Mouse (Mus musculus): ENCODE measurements around the gene Henmt1. TPM values are rescaled to one million over a fixed set of nuclear protein-coding genes. Genes with fewer than 3 reads are reported as not detected.

Henmt1 gene
- total and polyA plus RNA-seq, 2 experiments from 2014 or later = 1.3 to 2.6 TPM

GRCm38 (mm10) chr3:109008180-109008579 lies 68.5 kb downstream of the Henmt1 start:
- H3K9ac ChIP-seq (replicated peaks; ENCODE audit: low read length, poor library complexity, severe bottlenecking) = no peak overlapping the region
- H3K4me2 ChIP-seq (ENCODE audit: low read depth, low read length, poor library complexity, severe bottlenecking) = no peak overlapping the region
- no peak for TF ChIP-seq CTCF (IDR thresholded peaks at IDR 0.05)
- no peak overlapping the region for H3K4me3 ChIP-seq (ENCODE audit: low read depth, low read length)
- no peak for DNase-seq (ENCODE audit: low spot score)
- no peak for ATAC-seq (ENCODE audit: low FRiP score)
- no peaks in the 10 kb centered on the region for H3K36me3 ChIP-seq (ENCODE audit: insufficient read depth, low read length)
- WGBS = 91% methylated on average over 5 of the region's 5 CpGs
- no peaks in the 10 kb centered on the region for H3K27me3 ChIP-seq (ENCODE audit: insufficient read depth, low read length)
- H3K4me1 ChIP-seq (ENCODE audit: insufficient read depth, low read length) = no peaks in the 10 kb centered on the region
- no peaks in the 10 kb centered on the region for H3K9me3 ChIP-seq (ENCODE audit: low read length)
- no peak overlapping the region for H3K27ac ChIP-seq (ENCODE audit: low read depth, low read length)

Other genes starting within 250 kb of the Henmt1 start
- 8.6 and 10.6 TPM in 2 replicates for gene Gpsm2, start 217.6 kb upstream of the Henmt1 start, total RNA-seq (2014; rRNA removed)
- gene Gpsm2, start 217.6 kb upstream of the Henmt1 start, polyA plus RNA-seq (2015; fragmentation: Nextera tagmentation; extraction: Ambion mirVana) = 12.7 and 13.3 TPM in 2 replicates
- not detected in 2 replicates for gene Aknad1, start 200.2 kb upstream of the Henmt1 start, total RNA-seq (2014; rRNA removed)
- not detected in 2 replicates for gene Aknad1, start 200.2 kb upstream of the Henmt1 start, polyA plus RNA-seq (2015; fragmentation: Nextera tagmentation; extraction: Ambion mirVana)
- gene Stxbp3, start 99.3 kb upstream of the Henmt1 start, total RNA-seq (2014; rRNA removed) = 8.8 and 12.3 TPM in 2 replicates
- gene Stxbp3, start 99.3 kb upstream of the Henmt1 start, polyA plus RNA-seq (2015; fragmentation: Nextera tagmentation; extraction: Ambion mirVana) = 10.7 and 11.7 TPM in 2 replicates
- not detected in 2 replicates for gene Fndc7, start 49.9 kb upstream of the Henmt1 start, total RNA-seq (2014; rRNA removed)
- gene Fndc7, start 49.9 kb upstream of the Henmt1 start, polyA plus RNA-seq (2015; fragmentation: Nextera tagmentation; extraction: Ambion mirVana) = 0.09 TPM in 1 of 2 replicates, not detected in the other
- 33.5 and 36.9 TPM in 2 replicates for gene Prpf38b, start 28.1 kb upstream of the Henmt1 start, total RNA-seq (2014; rRNA removed)
- 32.5 and 42.2 TPM in 2 replicates for gene Prpf38b, start 28.1 kb upstream of the Henmt1 start, polyA plus RNA-seq (2015; fragmentation: Nextera tagmentation; extraction: Ambion mirVana)
- gene Gm9857, start 572 bp downstream of the Henmt1 start, total RNA-seq (2014; rRNA removed) = not detected in 2 replicates
- not detected in 2 replicates for gene Gm9857, start 572 bp downstream of the Henmt1 start, polyA plus RNA-seq (2015; fragmentation: Nextera tagmentation; extraction: Ambion mirVana)
- 84.1 and 100 TPM in 2 replicates for gene Fam102b, start 87.7 kb downstream of the Henmt1 start, total RNA-seq (2014; rRNA removed)
- gene Fam102b, start 87.7 kb downstream of the Henmt1 start, polyA plus RNA-seq (2015; fragmentation: Nextera tagmentation; extraction: Ambion mirVana) = 26.6 and 29.8 TPM in 2 replicates
- gene Slc25a54, start 140.6 kb downstream of the Henmt1 start, total RNA-seq (2014; rRNA removed) = not detected in 2 replicates
- gene Slc25a54, start 140.6 kb downstream of the Henmt1 start, polyA plus RNA-seq (2015; fragmentation: Nextera tagmentation; extraction: Ambion mirVana) = 0.12 TPM in 1 of 2 replicates, not detected in the other
- gene Slc25a24, start 183.3 kb downstream of the Henmt1 start, total RNA-seq (2014; rRNA removed) = 2.9 and 6.0 TPM in 2 replicates
- 2.8 and 2.9 TPM in 2 replicates for gene Slc25a24, start 183.3 kb downstream of the Henmt1 start, polyA plus RNA-seq (2015; fragmentation: Nextera tagmentation; extraction: Ambion mirVana)

All from midbrain, postnatal 0 days (tissue).